Mouse (Mus musculus): ENCODE data around the gene Npas3. TPM values are rescaled to one million over a fixed set of nuclear protein-coding genes. Genes with fewer than 3 reads are reported as not detected.

The Npas3 gene
- polyA plus RNA-seq, 1 experiment from 2014 or later, result 6.3 TPM

- Histone ChIP-seq H3K9me3 (0 out of 2 replicates have a peak, but pooled peaks cover 3% of the 10 kb centered on the region), H3K36me3 (no peaks in the 10 kb centered on the region), H3K4me1 (replicated peaks) (peaks cover 24% of the 10 kb centered on the region), H3K4me2 (no peak overlapping the region), H3K9ac (replicated peaks) (no peak overlapping the region), H3K27ac (no peak overlapping the region), H3K4me3 (replicated peaks) (no peak overlapping the region), H3K27me3 (no peaks in the 10 kb centered on the region)
- 95% methylated on average over 3 of the region's 3 CpGs for WGBS
- ATAC-seq (ENCODE audit: insufficient number of reproducible peaks, insufficient read depth, low FRiP score, low TSS enrichment, low read depth), result no peak
Observed at GRCm38 (mm10) chr12:53997141-53997540, 748.7 kb downstream of the Npas3 start.

- H3K4me2 ChIP-seq, result peak overlapping the region; percentile 28
- H3K27me3 ChIP-seq, result no peaks in the 10 kb centered on the region
- 42% methylated on average over 15 of the region's 15 CpGs for WGBS
- H3K27ac ChIP-seq, result peak overlapping the region; percentile 72
- H3K4me1 ChIP-seq (replicated peaks), result peaks cover 30% of the 10 kb centered on the region
- no peaks in the 10 kb centered on the region for H3K9me3 ChIP-seq
- no peak for ATAC-seq (ENCODE audit: insufficient number of reproducible peaks, insufficient read depth, low FRiP score, low TSS enrichment, low read depth)
- H3K36me3 ChIP-seq, result no peaks in the 10 kb centered on the region
- H3K9ac ChIP-seq (replicated peaks), result no peak overlapping the region
- H3K4me3 ChIP-seq (replicated peaks), result no peak overlapping the region
Observed at GRCm38 (mm10) chr12:53999647-54000637, 751.5 kb downstream of the Npas3 start.

GRCm38 (mm10) chr12:54002496-54002895, 754.0 kb downstream of the Npas3 start:
- 68% methylated on average over 4 of the region's 4 CpGs for WGBS

GRCm38 (mm10) chr12:54004606-54005005, 756.1 kb downstream of the Npas3 start:
- Histone ChIP-seq H3K9me3 (no peaks in the 10 kb centered on the region), H3K4me3 (replicated peaks) (no peak overlapping the region), H3K36me3 (no peaks in the 10 kb centered on the region), H3K27ac (no peak overlapping the region), H3K4me2 (no peak overlapping the region), H3K27me3 (no peaks in the 10 kb centered on the region), H3K9ac (replicated peaks) (no peak overlapping the region), H3K4me1 (replicated peaks) (peaks cover 19% of the 10 kb centered on the region)
- ATAC-seq (ENCODE audit: insufficient number of reproducible peaks, insufficient read depth, low FRiP score, low TSS enrichment, low read depth), result no peak
- WGBS, result 42% methylated on average over 8 of the region's 8 CpGs

More at GRCm38 (mm10) chr12:54002496-54002895, 754.0 kb downstream of the Npas3 start:
- H3K27ac ChIP-seq, result no peak overlapping the region
- no peaks in the 10 kb centered on the region for H3K9me3 ChIP-seq
- H3K4me2 ChIP-seq, result no peak overlapping the region
- no peaks in the 10 kb centered on the region for H3K27me3 ChIP-seq
- ATAC-seq (ENCODE audit: insufficient number of reproducible peaks, insufficient read depth, low FRiP score, low TSS enrichment, low read depth), result no peak
- no peaks in the 10 kb centered on the region for H3K36me3 ChIP-seq
- H3K9ac ChIP-seq (replicated peaks), result no peak overlapping the region
- H3K4me3 ChIP-seq (replicated peaks), result no peak overlapping the region
- peaks cover 20% of the 10 kb centered on the region for H3K4me1 ChIP-seq (replicated peaks)

- ATAC-seq (ENCODE audit: insufficient number of reproducible peaks, insufficient read depth, low FRiP score, low TSS enrichment, low read depth), result no peak
- Histone ChIP-seq H3K4me2 (no peak overlapping the region), H3K36me3 (no peaks in the 10 kb centered on the region), H3K4me1 (replicated peaks) (peaks cover 10% of the 10 kb centered on the region), H3K9ac (replicated peaks) (no peak overlapping the region), H3K27me3 (no peaks in the 10 kb centered on the region), H3K27ac (no peak overlapping the region), H3K4me3 (replicated peaks) (no peak overlapping the region), H3K9me3 (no peaks in the 10 kb centered on the region)
- 76% methylated on average over 4 of the region's 4 CpGs for WGBS
Observed at GRCm38 (mm10) chr12:54005546-54005945, 757.1 kb downstream of the Npas3 start.

GRCm38 (mm10) chr12:54015304-54015703, 766.8 kb downstream of the Npas3 start:
- ATAC-seq (ENCODE audit: insufficient number of reproducible peaks, insufficient read depth, low FRiP score, low TSS enrichment, low read depth), result no peak

GRCm38 (mm10) chr12:54017949-54018348, 769.5 kb downstream of the Npas3 start:
- no peak overlapping the region for H3K4me3 ChIP-seq (replicated peaks)
- no peak for ATAC-seq (ENCODE audit: insufficient number of reproducible peaks, insufficient read depth, low FRiP score, low TSS enrichment, low read depth)
- no peak overlapping the region for H3K27ac ChIP-seq
- H3K4me2 ChIP-seq, result no peak overlapping the region
- 85% methylated on average over 8 of the region's 8 CpGs for WGBS
- H3K4me1 ChIP-seq (replicated peaks), result peaks cover 8% of the 10 kb centered on the region; the same call in 1 of the 2 replicates
- peaks cover 3% of the 10 kb centered on the region; the same call in 1 of the 2 replicates for H3K9me3 ChIP-seq
- H3K27me3 ChIP-seq, result no peaks in the 10 kb centered on the region
- H3K36me3 ChIP-seq, result no peaks in the 10 kb centered on the region
- H3K9ac ChIP-seq (replicated peaks), result no peak overlapping the region

More at GRCm38 (mm10) chr12:54015304-54015703, 766.8 kb downstream of the Npas3 start:
- H3K4me2 ChIP-seq, result no peak overlapping the region
- no peak overlapping the region for H3K4me3 ChIP-seq (replicated peaks)
- no peaks in the 10 kb centered on the region for H3K27me3 ChIP-seq
- H3K36me3 ChIP-seq, result no peaks in the 10 kb centered on the region
- H3K4me1 ChIP-seq (replicated peaks), result peaks cover 5% of the 10 kb centered on the region; the same call in 1 of the 2 replicates
- no peak overlapping the region for H3K9ac ChIP-seq (replicated peaks)
- peaks cover under 1% of the 10 kb centered on the region; the same call in 1 of the 2 replicates for H3K9me3 ChIP-seq
- no peak overlapping the region for H3K27ac ChIP-seq

GRCm38 (mm10) chr12:54019979-54020378, 771.5 kb downstream of the Npas3 start:
- H3K36me3 ChIP-seq, result no peaks in the 10 kb centered on the region
- no peak overlapping the region for H3K27ac ChIP-seq
- H3K9me3 ChIP-seq, result peaks cover 3% of the 10 kb centered on the region; the same call in 1 of the 2 replicates
- H3K4me3 ChIP-seq (replicated peaks), result no peak overlapping the region
- peaks cover 8% of the 10 kb centered on the region; the same call in 1 of the 2 replicates for H3K4me1 ChIP-seq (replicated peaks)
- no peak for ATAC-seq (ENCODE audit: insufficient number of reproducible peaks, insufficient read depth, low FRiP score, low TSS enrichment, low read depth)
- no peaks in the 10 kb centered on the region for H3K27me3 ChIP-seq
- H3K4me2 ChIP-seq, result no peak overlapping the region
- no peak overlapping the region for H3K9ac ChIP-seq (replicated peaks)
- WGBS, result 94% methylated on average over 8 of the region's 8 CpGs

- 0 out of 2 replicates have a peak, but pooled peaks have one; percentile 52 for ATAC-seq (ENCODE audit: insufficient number of reproducible peaks, insufficient read depth, low FRiP score, low TSS enrichment, low read depth)
- H3K27me3 ChIP-seq, result no peaks in the 10 kb centered on the region
- H3K9me3 ChIP-seq, result no peaks in the 10 kb centered on the region
- H3K4me3 ChIP-seq (replicated peaks), result no peak overlapping the region
- no peak overlapping the region for H3K4me2 ChIP-seq
- WGBS, result 29% methylated on average over 8 of the region's 8 CpGs
- H3K4me1 ChIP-seq (replicated peaks), result peaks cover 18% of the 10 kb centered on the region
- H3K27ac ChIP-seq, result peak overlapping the region; percentile 62; the same call in 1 of the 2 replicates
- H3K36me3 ChIP-seq, result no peaks in the 10 kb centered on the region
- H3K9ac ChIP-seq (replicated peaks), result no peak overlapping the region
Observed at GRCm38 (mm10) chr12:54034666-54035346, 786.3 kb downstream of the Npas3 start.

GRCm38 (mm10) chr12:54037602-54038001, 789.1 kb downstream of the Npas3 start:
- ATAC-seq (ENCODE audit: insufficient number of reproducible peaks, insufficient read depth, low FRiP score, low TSS enrichment, low read depth), result no peak
- H3K27ac ChIP-seq, result no peak overlapping the region
- H3K27me3 ChIP-seq, result no peaks in the 10 kb centered on the region
- H3K36me3 ChIP-seq, result no peaks in the 10 kb centered on the region
- H3K4me3 ChIP-seq (replicated peaks), result no peak overlapping the region
- 89% methylated on average over 3 of the region's 3 CpGs for WGBS
- peaks cover 18% of the 10 kb centered on the region for H3K4me1 ChIP-seq (replicated peaks)
- H3K4me2 ChIP-seq, result no peak overlapping the region
- H3K9me3 ChIP-seq, result no peaks in the 10 kb centered on the region
- H3K9ac ChIP-seq (replicated peaks), result no peak overlapping the region

GRCm38 (mm10) chr12:54042996-54043544, 794.6 kb downstream of the Npas3 start:
- no peak overlapping the region for H3K4me2 ChIP-seq
- H3K27ac ChIP-seq, result no peak overlapping the region
- H3K9ac ChIP-seq (replicated peaks), result no peak overlapping the region
- no peak for ATAC-seq (ENCODE audit: insufficient number of reproducible peaks, insufficient read depth, low FRiP score, low TSS enrichment, low read depth)
- no peaks in the 10 kb centered on the region; the same call in 1 of the 2 replicates for H3K4me1 ChIP-seq (replicated peaks)
- H3K36me3 ChIP-seq, result no peaks in the 10 kb centered on the region
- no peak overlapping the region for H3K4me3 ChIP-seq (replicated peaks)
- H3K27me3 ChIP-seq, result no peaks in the 10 kb centered on the region
- no peaks in the 10 kb centered on the region for H3K9me3 ChIP-seq
- 43% methylated on average over 9 of the region's 9 CpGs for WGBS

Data from limb, embryonic 12.5 days (tissue).